Mouse (Mus musculus) lung, adult 2 months (tissue): ENCODE data around the gene Mfsd4b4. TPM values are rescaled to one million over a fixed set of nuclear protein-coding genes. Genes with fewer than 3 reads are reported as not detected.
"Not testable (repeated sequence)": the region's sequence is repeated elsewhere in the genome, so short reads cannot be mapped to it uniquely, and the experiment has no call there.

Experiments
- DNase-seq: peaks from one replicate; pipeline ENCODE4 v3.0.0; 2022
- H3K4me1 ChIP-seq: fragments of 200-500 bp; 2 replicates; pipeline ENCODE4 v1.6.1; 2011; ENCODE audit warnings: low read length; ENCODE audit not compliant: control insufficient read depth, insufficient read depth
- H3K4me3 ChIP-seq: fragments of 200-500 bp; replicated peaks from 2 replicates; pipeline ENCODE3; 2011; ENCODE audit warnings: low read depth, mild to moderate bottlenecking, control low read depth, low read length; ENCODE audit errors: extremely low read depth
- CTCF ChIP-seq: fragments of 200-500 bp; IDR thresholded peaks from 2 replicates; pipeline ENCODE4 v1.5.1; 2011; ENCODE audit warnings: mild to moderate bottlenecking, low read length, control low read depth; ENCODE audit not compliant: insufficient read depth
- POLR2A ChIP-seq: fragments of 200-500 bp; IDR thresholded peaks from 2 replicates; pipeline ENCODE4 v1.6.1; 2011; ENCODE audit warnings: low read depth, mild to moderate bottlenecking, control low read depth, low read length, borderline replicate concordance; ENCODE audit errors: extremely low read depth
- WGBS: fragments of 180-500 bp; shearing (Covaris S2); methylation state at CpG from one replicate; pipeline ENCODE4 v1.1.7; 2018; 5-methylcytosine and 5-hydroxymethylcytosine counted together
- polyA plus RNA-seq: library from polyadenylated mRNA; depleted of rRNA; stranded (reverse); fragments of >200 nt; gene quantifications from 2 replicates; pipeline ENCODE4 v1.2.3, GENCODE M21; 2012; rRNA removed

Gene Mfsd4b4
- 1.8 and 2.9 TPM in 2 replicates for polyA plus RNA-seq

- peak; percentile 80 for DNase-seq
- peak within 1 kb of the TSS; percentile 77 for H3K4me3 ChIP-seq
- WGBS, result under 1% methylated on average over 41 of the region's 41 CpGs
Measured at GRCm38 (mm10) chr10:39898874-39899371, at the start of gene Mfsd4b4. Mfsd4b4 (minus strand) TSS chr10:39899238.

GRCm38 (mm10) chr10:39947195-39947594 lies 48.2 kb upstream of the Mfsd4b4 start:
- H3K4me1 ChIP-seq, DNase-seq, H3K4me3 ChIP-seq: not testable (repeated sequence)
- WGBS, result 77% methylated on average over 3 of the region's 3 CpGs

More at GRCm38 (mm10) chr10:39898874-39899371, at the start of gene Mfsd4b4:
- peak; percentile 77; the same call in 1 of the 2 replicates for TF ChIP-seq POLR2A
- TF ChIP-seq CTCF, result no peak
- H3K4me1 ChIP-seq, result no peaks in the 10 kb centered on the region

- WGBS, result 65% methylated on average over 7 of the region's 7 CpGs
- no peaks in the 10 kb centered on the region for H3K4me1 ChIP-seq
- no peak for DNase-seq
- TF ChIP-seq POLR2A, result no peak
- TF ChIP-seq CTCF, result no peak
- H3K4me3 ChIP-seq, result no peak overlapping the region
Measured at GRCm38 (mm10) chr10:39936553-39936952, 37.5 kb upstream of the Mfsd4b4 start.

GRCm38 (mm10) chr10:39926616-39927139 lies 27.6 kb upstream of the Mfsd4b4 start, which contains the start of gene Mfsd4b2:
Mfsd4b2 (minus strand) TSS chr10:39926923.
- H3K4me1 ChIP-seq, result no peaks in the 10 kb centered on the region
- no peak for DNase-seq
- H3K4me3 ChIP-seq, result no peak within 1 kb of the TSS
- 3% methylated on average over 41 of the region's 41 CpGs for WGBS
- TF ChIP-seq CTCF (no peak), POLR2A (no peak)

- H3K4me3 ChIP-seq, DNase-seq, H3K4me1 ChIP-seq: not testable (repeated sequence)
- 60% methylated on average over 8 of the region's 8 CpGs for WGBS
Measured at GRCm38 (mm10) chr10:39924556-39924955, 25.5 kb upstream of the Mfsd4b4 start.

- H3K4me3 ChIP-seq, result no peak overlapping the region
- TF ChIP-seq CTCF (no peak), POLR2A (no peak)
- no peaks in the 10 kb centered on the region for H3K4me1 ChIP-seq
- no peak for DNase-seq
Measured at GRCm38 (mm10) chr10:39912616-39913015, 13.6 kb upstream of the Mfsd4b4 start.

- Histone ChIP-seq H3K4me1 (no peaks in the 10 kb centered on the region), H3K4me3 (peak overlapping the region; percentile 37)
- WGBS, result 44% methylated on average over 13 of the region's 13 CpGs
- TF ChIP-seq POLR2A (no peak), CTCF (no peak)
- no peak for DNase-seq
Measured at GRCm38 (mm10) chr10:39908768-39909441, 9.9 kb upstream of the Mfsd4b4 start.

GRCm38 (mm10) chr10:39906799-39907658 lies 8.0 kb upstream of the Mfsd4b4 start:
- TF ChIP-seq POLR2A (no peak), CTCF (no peak)
- no peak for DNase-seq
- H3K4me1 ChIP-seq, result no peaks in the 10 kb centered on the region
- 81% methylated on average over 10 of the region's 10 CpGs for WGBS
- no peak overlapping the region for H3K4me3 ChIP-seq

GRCm38 (mm10) chr10:39904191-39904590 lies 5.2 kb upstream of the Mfsd4b4 start:
- TF ChIP-seq POLR2A, result no peak
- no peak for TF ChIP-seq CTCF
- 81% methylated on average over 3 of the region's 3 CpGs for WGBS
- Histone ChIP-seq H3K4me1 (no peaks in the 10 kb centered on the region), H3K4me3 (no peak overlapping the region)
- DNase-seq, result no peak
